Mouse (Mus musculus) brain, embryonic 14.5 days (tissue): ENCODE results near the gene Gm11214.

Experiments used
- CTCF ChIP-seq: fragments of 200-500 bp; IDR thresholded peaks from 2 replicates; pipeline ENCODE4 v1.5.1; 2012; ENCODE audit warnings: inconsistent platforms, mild to moderate bottlenecking, moderate library complexity, borderline replicate concordance; ENCODE audit not compliant: insufficient read depth, insufficient read length; ENCODE audit errors: extremely low read depth
- POLR2A ChIP-seq: fragments of 200-500 bp; IDR thresholded peaks from 2 replicates; pipeline ENCODE4 v1.6.1; 2012; ENCODE audit warnings: mild to moderate bottlenecking, inconsistent platforms, borderline replicate concordance; ENCODE audit not compliant: poor library complexity, insufficient read depth, insufficient read length, severe bottlenecking; ENCODE audit errors: extremely low read depth

DNA sequence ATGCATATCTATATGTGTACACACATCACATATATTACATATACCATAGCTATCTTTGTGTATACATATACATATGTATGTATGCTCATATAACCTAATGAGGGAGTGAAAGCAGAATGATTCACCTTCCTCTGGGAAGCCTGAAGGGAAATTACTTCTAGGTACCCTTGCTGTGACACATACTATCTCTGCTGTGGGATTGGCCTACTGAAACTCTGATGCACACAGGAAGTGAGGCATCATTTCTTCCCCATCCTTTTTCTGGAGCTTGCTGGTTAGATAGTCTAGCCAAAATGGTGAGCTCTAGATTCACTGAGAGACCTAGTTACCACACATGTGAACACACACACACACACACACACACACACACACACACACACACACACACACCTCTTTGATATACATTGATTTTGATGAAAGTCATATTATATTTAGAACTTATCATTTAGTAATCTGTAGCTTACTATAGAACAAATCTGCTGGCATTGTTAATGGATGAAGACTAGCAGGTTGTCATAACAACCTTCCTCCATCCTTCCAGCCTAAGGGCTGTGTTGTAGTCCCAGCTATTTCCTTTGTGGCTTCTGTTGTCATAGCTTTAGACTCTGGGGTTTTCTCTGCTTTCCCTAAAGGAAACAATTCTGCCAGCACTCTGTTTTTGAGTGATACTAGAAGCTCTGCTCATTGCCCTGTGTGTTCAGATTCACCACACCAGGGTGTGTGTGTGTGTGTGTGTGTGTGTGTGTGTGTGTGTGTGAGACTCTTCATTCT lies 19.0 kb downstream of the Gm11214 start:
- TF ChIP-seq POLR2A (no peak), CTCF (no peak)
